Mouse (Mus musculus) urinary bladder, postnatal 14 days (tissue): Measurements from ENCODE around the gene Akap5.

Experiments used
- DNase-seq: peaks from one replicate; pipeline ENCODE4 v3.0.0; 2021; ENCODE audit warnings: low spot score

The Akap5 gene

DNA sequence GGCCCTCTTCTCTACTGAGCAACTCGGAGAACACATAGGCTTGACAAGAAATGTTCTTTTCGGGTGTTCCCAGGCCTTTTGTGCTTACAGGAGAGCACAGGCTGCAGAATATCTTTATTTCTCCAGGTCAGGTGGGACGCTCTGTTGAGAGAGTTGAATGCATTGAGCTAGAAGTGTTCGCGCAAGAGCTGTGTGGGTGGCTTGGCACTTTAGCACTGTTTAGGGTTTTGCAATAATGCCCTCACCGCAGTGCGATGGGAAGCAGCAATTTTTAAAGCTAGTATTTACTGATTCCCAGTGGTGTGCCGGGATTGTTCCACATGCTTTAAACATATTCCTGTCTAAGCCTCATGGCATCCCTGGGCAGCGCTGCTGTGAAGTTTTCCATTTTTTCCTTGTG lies 13.5 kb upstream of the Akap5 start:
- DNase-seq = no peak

DNA sequence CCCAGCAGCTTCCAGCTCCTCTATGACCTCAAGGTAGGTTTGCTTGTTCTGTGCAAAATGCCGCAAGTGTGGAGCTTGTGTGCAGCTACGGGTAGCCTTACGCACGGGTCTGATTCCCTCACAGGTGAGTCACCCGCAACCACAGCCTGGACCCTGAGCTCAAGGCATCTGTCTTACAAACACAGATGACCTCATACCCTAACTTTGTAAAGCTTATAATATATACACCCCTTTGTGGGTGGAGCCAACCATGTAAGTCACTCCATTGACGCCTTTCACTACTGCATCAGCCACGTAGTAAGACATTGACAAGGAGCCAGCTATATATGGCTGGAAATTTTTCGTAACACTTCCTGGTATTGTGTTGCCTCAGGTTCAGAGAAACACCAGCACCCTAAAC lies 12.7 kb upstream of the Akap5 start:
- DNase-seq = no peak

DNA sequence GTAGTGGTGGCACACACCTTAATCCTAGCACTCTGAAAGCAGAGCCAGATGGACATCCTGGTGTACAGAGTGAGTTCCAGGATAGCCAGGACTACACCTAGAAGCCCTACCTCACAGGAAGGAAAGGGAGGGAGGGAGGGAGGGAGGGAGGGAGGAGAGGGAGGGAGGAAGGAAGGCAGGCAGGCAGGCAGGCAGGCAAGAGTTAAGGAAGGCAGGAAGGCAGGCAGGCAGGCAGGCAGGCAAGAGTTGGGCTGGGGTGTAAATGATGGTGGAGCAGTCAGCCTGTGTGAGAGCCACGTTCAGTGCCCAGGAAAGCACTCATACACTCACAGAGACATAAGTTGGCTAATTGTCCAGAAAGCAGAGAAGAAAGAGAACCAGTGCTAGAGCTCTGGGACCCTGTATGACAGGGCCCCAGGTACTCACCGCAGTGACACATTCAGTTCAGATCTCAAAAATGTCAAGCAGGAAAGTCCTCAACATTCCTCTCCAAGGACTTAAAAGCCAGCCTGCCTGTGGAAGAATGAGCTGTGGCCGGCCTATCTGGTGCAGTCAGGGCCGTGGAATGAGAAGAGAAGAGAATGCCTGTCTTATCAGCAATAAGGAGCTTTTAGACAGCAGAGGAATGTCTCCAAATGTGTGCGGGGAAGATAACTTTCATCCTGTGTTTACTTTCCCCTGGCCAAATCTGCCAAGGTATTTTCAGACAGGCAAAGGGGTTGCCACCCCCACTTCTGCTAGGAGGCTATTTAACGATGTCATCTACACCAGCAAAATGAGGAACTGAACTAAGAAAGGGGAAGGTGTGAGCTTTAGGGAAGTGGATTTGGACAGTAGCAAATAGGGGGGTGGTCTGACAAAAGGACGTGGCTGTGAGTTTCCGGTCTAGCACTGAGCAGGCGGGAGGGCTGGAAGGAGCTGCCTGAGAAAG lies 6.1 kb upstream of the Akap5 start:
- DNase-seq = no peak

DNA sequence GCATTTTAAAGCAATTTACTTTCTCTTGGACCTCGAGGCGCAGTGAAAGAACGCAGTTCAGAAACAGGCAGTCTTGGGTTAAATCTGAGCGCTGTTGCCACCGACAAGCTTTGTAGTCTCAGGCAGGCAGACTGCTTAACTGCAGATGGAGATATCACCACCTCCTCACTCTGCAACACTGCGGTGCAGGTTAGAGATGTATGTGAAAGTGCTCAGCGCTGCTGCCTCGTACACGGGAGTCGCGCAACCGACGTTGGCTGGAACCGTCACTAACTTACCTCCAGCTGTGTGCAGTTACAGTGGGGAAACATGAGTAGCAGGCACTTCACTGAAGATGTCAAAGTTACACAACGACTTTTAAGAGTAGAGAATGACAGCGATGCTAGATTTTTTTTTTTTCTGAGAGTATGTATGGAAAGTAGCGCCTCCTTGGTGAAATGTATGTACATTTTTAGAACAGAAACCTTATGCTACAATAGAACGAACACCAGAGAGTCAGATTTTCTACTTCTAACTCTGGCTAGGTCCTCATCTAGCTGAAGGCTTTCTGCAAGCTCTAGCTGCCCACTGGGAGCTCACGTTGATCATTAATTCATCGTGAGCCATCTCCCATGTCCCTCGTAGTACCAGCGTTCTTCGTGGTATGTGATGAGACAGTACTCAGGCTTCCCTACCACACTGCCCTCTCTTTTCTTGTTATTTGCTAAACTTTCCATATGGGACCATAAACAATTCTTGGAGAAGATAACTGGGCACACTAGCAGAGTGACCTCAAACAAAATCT lies 1.9 kb downstream of the Akap5 start:
- no peak for DNase-seq

DNA sequence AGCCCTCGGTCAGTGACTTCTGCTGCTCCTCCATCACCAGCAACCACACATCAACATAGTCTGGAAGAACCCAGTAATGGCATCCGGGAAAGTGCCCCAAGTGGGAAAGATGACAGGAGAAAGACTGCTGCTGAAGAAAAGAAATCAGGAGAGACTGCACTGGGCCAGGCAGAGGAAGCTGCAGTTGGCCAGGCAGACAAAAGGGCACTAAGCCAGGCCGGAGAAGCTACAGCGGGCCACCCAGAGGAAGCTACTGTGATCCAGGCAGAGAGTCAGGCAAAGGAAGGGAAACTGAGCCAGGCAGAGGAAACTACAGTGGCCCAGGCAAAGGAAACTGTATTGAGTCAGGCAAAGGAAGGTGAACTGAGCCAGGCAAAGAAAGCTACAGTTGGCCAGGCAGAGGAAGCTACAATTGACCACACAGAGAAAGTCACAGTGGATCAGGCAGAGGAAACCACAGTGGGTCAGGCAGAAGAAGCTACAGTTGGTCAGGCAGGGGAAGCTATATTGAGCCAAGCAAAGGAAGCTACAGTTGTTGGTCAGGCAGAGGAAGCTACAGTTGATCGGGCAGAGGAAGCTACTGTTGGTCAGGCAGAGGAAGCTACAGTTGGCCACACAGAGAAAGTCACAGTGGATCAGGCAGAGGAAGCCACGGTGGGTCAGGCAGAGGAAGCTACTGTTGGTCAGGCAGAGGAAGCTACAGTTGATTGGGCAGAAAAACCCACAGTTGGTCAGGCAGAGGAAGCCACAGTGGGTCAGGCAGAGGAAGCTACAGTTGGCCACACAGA lies 4.1 kb downstream of the Akap5 start:
- no peak for DNase-seq

DNA sequence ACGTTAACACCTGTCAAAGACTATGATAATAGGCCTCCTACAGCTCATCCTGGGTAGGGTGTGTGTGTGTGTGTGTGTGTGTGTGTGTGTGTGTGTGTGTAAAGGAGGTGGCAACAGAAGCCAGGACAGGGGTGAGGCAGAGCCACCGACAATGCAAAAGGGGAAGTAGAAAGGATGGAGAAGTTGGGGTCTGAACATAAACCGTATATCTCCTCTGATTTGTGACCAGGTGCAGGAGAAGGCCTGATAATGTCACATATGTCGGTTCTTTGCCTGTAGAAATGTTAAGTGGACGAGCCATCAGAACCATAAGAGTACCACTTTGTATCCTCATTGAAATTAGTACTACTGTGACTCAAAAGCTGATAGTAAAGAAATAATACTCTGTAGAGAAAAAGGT lies 9.0 kb downstream of the Akap5 start:
- DNase-seq = no peak

DNA sequence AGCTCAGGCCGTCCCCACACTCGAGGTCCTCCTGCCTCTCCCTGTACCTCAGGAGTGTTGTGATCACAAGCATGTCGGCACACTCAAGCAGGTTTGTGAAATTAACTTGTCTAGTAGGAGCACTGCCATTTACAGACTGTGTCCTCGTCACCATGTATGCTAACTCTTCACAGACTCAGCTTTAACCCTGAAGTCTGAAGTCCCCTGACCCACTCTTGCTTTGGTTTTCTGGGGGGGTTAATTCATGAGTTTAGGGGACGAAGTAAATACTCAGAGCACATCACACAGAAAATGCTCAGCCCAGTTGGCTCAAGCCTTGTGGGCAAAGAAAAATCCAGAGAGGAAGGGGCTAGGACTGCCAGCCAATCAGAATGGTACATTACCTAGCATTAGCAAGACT lies 10.9 kb downstream of the Akap5 start:
- DNase-seq = no peak

DNA sequence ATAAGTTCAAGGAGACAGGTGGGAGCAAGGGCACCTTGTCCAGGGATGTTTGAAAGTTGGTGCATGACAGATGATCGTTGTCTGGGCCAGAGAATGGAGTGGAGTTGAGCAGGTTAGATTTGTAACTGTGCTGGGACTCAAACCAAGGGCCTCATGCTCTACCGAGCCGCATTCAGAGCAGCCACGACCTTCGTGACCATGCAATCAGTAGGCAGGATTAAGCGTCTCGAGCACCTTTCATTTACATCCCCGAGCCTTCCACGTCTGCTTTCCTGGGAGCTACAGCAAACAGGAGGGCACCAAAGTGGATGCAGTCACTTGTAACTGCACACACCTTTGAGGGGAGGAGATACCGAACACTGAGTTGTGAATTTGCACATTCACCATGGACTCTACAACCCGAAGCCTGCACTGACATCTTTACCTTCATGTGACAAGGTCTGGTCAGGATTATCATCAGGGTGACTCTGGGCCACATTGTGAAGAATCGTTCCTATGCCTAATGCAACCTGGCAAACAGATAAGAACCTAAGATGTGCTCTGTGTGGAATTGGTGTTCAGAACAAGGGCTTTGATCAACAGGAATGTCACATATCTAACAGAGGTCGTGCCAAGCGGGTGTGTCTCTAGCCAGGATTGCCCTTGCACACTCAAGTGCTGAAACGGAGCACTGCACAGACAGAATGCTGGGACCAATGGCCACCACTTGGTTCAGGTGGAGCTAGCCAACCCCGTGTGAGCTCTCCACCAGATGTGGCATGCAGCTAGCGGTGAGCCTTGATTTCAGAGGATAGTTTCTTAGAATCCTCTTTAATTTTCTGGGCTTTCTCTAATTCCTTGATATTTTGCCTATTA lies 11.6 kb downstream of the Akap5 start:
- no peak for DNase-seq

DNA sequence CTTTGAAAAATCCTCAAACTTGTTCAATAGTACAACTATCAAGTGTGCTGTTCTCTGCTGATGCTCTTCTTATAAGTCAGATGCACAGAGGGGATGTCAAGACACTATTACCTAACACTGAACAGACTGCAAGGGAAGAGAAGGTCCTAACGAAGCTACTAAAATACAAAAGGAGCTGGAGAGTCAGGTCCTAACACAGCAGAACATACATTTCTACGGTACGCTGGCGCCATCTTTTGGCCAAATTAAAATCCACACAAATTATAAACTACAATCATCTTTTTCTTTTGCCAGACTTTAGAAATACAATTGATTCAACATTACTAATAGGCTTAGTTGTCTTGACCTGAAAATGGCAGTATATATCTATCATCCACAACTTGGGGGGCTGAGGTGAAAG lies 16.4 kb downstream of the Akap5 start:
- DNase-seq = peak; percentile 54

DNA sequence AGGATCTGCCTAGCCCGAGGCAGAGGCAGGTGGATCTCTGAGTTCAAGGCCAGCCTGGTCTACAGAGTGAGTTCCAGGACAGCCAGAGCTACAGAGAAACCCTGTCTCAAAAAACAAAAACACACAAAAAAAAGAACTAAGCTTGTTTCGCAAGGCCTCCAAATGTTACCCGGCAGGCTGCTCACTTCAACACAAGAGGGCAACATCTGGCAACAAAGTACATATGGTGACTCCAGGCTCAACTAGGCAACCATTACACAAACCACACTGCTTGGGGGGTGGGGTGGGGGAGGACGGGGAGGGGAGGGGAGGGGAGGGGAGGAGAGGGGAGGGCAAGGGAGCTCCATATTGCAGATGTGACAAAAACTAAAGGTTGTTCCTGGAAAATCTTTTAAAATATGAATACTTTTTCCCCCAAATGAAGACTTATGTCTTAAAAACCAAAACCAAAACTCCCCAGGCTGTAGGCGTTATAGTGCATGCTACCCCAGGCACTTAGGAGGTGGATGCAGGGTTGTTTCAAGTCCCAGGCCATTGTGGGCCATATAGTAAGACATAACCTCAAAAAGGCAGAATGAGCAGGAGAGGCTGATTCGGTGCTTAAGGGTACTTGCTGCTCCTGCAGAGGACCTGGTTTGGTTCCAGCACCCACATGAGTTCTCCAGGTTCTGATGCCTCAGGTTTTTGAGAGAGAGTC lies 21.2 kb downstream of the Akap5 start:
- no peak for DNase-seq

DNA sequence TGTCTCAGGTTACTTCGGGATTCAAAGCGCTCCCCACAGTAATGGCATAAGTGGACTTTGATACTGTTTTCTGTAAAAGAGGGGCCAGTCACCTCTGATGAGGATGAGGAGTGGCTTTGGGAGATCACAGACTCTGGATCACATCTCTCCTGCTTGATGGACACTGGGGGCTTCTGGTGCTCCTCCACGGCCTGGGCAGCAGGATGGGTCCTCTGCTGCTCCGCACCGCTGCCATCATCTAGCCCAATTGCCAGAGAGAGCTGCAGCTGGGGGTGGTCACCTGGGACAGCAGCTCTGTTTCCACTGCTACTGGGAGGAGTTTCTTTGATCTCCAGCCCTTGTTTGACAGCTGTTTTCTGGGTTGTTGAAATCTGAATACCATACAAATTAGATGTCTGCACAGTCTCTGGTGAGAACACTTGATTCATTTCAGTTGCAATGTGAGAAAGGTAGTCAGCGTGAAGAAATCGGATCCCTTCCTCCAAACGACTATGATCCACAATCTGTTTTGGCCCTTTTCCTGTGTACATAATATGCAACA lies 25.1 kb downstream of the Akap5 start:
- DNase-seq = no peak

DNA sequence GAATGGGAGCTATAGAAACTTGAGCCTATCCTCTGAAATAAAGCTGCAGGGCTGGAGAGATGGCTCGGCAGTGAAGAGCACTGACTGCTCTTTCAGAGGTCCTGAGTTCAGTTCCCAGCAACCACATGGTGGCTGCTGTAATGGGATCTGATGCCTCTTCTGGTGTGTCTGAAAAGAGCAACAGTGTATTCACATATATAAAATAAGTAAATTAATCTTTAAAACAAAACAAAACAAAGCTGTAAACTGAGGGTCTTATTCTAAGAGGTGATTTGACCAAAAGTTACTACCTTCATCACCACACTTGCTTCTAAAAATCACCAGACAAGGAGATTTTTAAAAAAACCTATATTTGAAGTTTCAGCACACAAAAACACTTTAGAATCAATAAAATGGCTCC lies 36.2 kb downstream of the Akap5 start:
- no peak for DNase-seq

DNA sequence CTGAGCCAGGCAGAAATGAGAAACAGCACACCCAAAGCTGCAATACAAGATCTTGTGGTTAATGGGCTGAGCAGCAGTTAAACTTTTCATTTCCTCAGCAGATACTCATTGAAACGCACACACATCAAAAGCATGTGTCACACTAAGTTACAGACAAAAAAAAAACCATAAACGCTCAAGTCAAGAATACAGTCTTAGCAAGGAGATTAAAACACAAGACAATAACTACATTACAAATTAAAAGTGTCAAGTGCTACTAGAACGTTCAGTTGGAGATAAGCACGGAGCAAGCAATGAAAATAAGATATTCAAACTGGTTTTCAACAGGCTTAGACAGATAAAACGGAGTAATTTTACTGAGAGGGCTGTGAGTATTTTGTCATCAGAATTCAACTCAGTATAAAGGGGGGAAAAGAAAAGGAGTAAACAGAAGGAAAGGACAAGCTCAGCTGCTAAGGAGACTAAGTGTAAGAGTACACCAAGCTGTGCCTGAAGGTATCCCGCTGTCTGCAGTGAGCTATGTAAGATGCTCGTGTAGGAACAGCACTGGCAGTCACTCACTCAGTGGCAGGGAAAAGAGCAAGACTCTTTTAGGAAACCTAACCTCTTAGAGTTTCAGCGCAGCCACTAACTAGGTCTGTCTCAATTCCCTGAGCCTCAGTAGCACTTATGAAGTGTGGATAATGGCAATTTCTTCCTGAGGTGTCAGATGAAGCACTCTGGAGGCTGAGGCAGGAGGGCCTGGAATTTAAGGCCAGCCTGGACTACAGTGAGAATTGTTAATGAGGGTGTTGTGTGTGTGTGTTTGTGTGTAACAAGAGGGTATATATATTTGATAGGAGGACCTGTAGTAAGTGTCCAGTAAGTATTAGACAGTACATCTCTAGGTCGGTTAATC lies 37.0 kb downstream of the Akap5 start:
- no peak for DNase-seq

DNA sequence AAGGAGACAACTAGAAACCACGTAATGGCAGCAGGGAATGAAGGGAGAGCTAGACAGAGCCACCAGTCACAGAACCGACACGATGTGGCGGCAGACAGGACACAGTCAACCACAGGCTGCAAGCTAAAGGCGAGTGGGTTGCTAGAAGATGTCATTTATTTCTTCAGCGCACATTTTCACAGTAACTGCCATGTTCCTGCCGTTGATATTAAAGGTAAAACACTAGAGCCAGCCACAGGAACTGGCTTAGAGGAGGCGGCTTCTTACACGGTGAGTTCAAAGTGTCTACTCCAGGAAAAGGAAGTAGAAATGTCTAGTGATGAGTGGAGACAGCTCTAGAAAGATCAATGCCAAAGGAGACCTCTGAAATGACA lies 37.6 kb downstream of the Akap5 start:
- DNase-seq = no peak

DNA sequence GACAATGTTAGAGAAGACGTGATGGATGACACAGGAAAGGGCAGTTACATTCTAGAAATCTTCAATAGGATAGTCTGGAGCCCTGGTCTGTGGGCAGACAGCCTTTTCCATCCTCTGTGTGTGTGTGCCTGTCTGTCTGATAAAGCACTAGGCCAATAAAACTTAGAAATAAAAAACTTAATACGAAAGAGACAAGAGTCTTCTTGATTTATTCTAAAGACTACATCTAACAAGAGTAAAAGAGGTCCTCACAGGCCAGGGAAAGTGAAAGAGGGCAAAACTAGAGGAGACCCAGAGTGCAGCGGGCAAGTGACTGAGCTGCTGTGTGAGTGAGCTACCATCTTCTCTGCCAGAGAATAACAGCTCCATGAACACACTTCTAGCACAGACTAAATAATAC lies 41.6 kb downstream of the Akap5 start:
- no peak for DNase-seq

DNA sequence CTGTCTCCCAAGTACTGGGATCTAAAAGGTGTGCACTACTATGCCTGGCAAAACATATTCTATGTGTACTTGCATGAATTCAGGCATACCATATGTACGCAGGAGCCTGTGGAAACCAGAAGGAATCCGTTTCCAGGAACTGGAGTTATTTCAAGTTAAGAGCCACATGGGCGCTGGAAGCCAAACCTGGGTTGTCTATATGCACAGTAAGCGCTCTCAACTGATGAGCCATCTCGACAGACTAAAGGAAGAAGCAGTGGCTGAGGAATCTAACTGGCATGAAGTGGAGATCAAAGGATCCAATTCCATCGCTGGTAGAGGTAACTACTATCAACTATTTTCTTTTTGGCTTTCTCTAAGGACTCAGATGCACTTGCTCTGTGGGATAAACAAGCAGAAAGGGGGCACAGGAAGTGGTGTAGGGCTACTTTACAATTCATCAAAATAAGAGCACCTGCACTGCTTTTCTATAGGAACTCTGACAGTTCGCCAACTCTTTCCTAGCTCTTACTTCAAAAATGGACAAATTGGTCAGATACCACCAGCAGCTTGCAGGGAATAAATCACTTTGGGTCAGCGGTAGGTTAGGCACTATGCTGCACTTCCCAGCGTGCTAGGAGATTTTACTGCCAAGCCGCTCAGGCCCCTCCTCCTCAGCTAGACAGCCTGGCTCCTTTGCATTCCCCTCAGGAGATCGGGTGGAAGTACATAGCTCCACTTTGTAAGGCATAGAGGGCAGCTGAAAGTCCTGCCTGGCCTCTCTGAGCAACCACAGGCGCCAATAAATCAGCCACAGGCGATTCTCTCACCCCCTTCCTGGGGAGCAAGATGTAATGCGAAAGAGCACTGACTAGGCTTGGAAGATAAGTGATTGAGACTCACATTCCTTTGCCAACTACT lies 42.7 kb downstream of the Akap5 start:
- DNase-seq = peak; percentile 46

DNA sequence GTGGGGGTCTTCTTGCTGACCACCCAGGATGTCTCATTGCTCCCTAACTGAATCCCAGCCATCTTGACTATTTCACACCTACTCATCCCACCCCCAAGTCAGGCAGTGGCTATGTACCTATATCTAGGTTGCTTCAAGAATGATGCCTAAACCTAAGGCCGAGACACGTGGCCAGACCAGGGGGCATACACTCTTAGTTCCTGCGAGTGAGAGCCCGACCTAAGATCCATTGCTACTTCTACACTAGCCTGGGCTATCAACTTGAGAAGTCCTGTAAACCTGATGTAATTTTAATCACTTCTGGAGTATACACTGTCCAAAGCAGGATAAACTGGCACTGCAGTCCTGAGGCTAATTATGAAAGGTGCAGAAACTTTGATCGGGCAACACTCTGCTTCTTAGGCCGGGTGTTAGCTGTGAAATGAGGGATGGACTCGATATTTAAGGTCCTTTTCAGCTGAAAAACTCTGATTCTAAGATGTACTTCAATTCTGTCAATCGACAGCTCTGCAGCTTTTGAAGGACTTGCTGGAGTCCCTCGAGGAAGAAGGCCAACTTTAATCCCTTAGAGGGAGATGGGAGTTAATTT lies 43.6 kb downstream of the Akap5 start:
- no peak for DNase-seq

DNA sequence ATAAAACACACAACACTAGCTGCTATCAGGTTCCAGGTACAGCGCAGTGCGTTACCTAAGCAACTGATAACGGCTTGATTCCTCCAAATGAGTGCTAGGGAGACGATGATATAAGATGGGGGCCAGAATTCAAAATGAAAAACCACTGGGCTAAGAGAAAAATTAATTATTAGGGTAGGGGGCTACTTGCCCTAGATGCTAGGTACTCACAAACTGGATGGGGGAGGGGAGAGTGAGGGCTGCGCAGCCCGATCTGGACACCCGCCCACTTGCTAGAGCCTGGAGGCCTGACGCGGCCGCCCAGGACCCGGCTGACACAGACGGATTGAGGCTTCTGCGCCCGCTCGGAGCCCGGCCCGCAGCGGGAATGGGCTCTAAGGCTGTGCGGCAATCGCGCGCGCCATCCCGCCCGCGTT lies 44.1 kb downstream of the Akap5 start:
- peak; percentile 54 for DNase-seq
